29 mouse cellular contexts compared by ENCODE assay signal in genomic region chr19:47870102-47870666, GRCm38 (mm10). TPM values are rescaled to one million over a fixed set of nuclear protein-coding genes. Genes with fewer than 3 reads are reported as not detected.
A peak's percentile ranks its signal among the peaks of the same experiment; 100 is the strongest.
DNase-seq lines count a peak whose midpoint lies in the region; ATAC-seq and TF ChIP-seq lines count a peak whose summit lies in the region.
"Had no signal": no experiment of that assay in that cellular context is flagged by ENCODE, and none has a peak within 500 bp of the region (broad histone marks: within the 10 kb centered on the region; RNA-seq: fewer than 3 reads in every experiment).

No protein-coding gene starts in this region.

- peaks cover 17% of the 10 kb centered on the region for H3K4me1 ChIP-seq in limb, embryonic 12.5 days (replicated peaks)
- H3K4me1 ChIP-seq in stomach, postnatal 0 days (replicated peaks; ENCODE audit: control insufficient read depth, insufficient read depth): no peaks in the 10 kb centered on the region
- peaks cover 6% of the 10 kb centered on the region for H3K4me1 ChIP-seq in forebrain, embryonic 10.5 days
- H3K4me1 ChIP-seq: forebrain, embryonic 13.5 days; heart, embryonic 13.5 days; hindbrain, embryonic 12.5 days had no signal

- no peaks in the 10 kb centered on the region for H3K9me3 ChIP-seq in limb, embryonic 12.5 days
- no peaks in the 10 kb centered on the region for H3K9me3 ChIP-seq in stomach, postnatal 0 days (ENCODE audit: control insufficient read depth, low read length)
- H3K9me3 ChIP-seq in forebrain, embryonic 10.5 days: no peaks in the 10 kb centered on the region
- H3K9me3 ChIP-seq: embryonic facial prominence, embryonic 13.5 days; forebrain, embryonic 13.5 days; heart, embryonic 13.5 days; hindbrain, embryonic 12.5 days; intestine, embryonic 15.5 days; liver, embryonic 15.5 days; neural tube, embryonic 12.5 days had no signal

- no peaks in the 10 kb centered on the region for H3K36me3 ChIP-seq in limb, embryonic 12.5 days
- H3K36me3 ChIP-seq in stomach, postnatal 0 days (ENCODE audit: control insufficient read depth, insufficient read depth, low read length): no peaks in the 10 kb centered on the region
- no peaks in the 10 kb centered on the region for H3K36me3 ChIP-seq in forebrain, embryonic 10.5 days (replicated peaks)
- H3K36me3 ChIP-seq: embryonic facial prominence, embryonic 13.5 days; heart, embryonic 13.5 days; hindbrain, embryonic 12.5 days; intestine, embryonic 15.5 days; liver, embryonic 15.5 days; neural tube, embryonic 12.5 days had no signal

- WGBS in limb, embryonic 12.5 days: 76% methylated on average over 7 of the region's 7 CpGs
- 51% methylated on average over 7 of the region's 7 CpGs for WGBS in stomach, postnatal 0 days
- WGBS in forebrain, embryonic 10.5 days: 78% methylated on average over 7 of the region's 7 CpGs

- H3K9ac ChIP-seq in limb, embryonic 12.5 days (replicated peaks): no peak overlapping the region
- H3K9ac ChIP-seq in stomach, postnatal 0 days (ENCODE audit: low read length): no peak overlapping the region
- H3K9ac ChIP-seq: embryonic facial prominence, embryonic 13.5 days; forebrain, embryonic 13.5 days; heart, embryonic 13.5 days; hindbrain, embryonic 12.5 days; intestine, embryonic 15.5 days; liver, embryonic 15.5 days; lung, embryonic 14.5 days; neural tube, embryonic 12.5 days had no signal

- no peak overlapping the region for H3K4me3 ChIP-seq in limb, embryonic 12.5 days (replicated peaks)
- no peak overlapping the region for H3K4me3 ChIP-seq in stomach, postnatal 0 days (ENCODE audit: low read depth, low read length)
- no peak overlapping the region for H3K4me3 ChIP-seq in forebrain, embryonic 10.5 days
- H3K4me3 ChIP-seq: embryonic facial prominence, embryonic 13.5 days; erythroblast, embryonic 14.5 days; forebrain, embryonic 13.5 days; heart, adult 2 months; heart, embryonic 13.5 days; hindbrain, embryonic 12.5 days; intestine, embryonic 15.5 days; left cerebral cortex, adult 2 months; liver, embryonic 15.5 days; neural tube, embryonic 12.5 days had no signal

- no peak for TF ChIP-seq CTCF in stomach, postnatal 0 days (IDR thresholded peaks at IDR 0.05; ENCODE audit: low read depth)

- ATAC-seq in limb, embryonic 12.5 days (ENCODE audit: insufficient number of reproducible peaks, insufficient read depth, low FRiP score, low TSS enrichment, low read depth): no peak
- ATAC-seq in stomach, postnatal 0 days (ENCODE audit: low FRiP score, low TSS enrichment): no peak
- ATAC-seq: forebrain, embryonic 13.5 days; hindbrain, postnatal 0 days; intestine, embryonic 15.5 days; midbrain, embryonic 16.5 days had no signal

- H3K27me3 ChIP-seq in limb, embryonic 12.5 days: peaks cover 3% of the 10 kb centered on the region; the same call in 1 of the 2 replicates
- H3K27me3 ChIP-seq in stomach, postnatal 0 days (ENCODE audit: control insufficient read depth, insufficient read depth, low read length): no peaks in the 10 kb centered on the region
- H3K27me3 ChIP-seq in forebrain, embryonic 10.5 days (ENCODE audit: poor library complexity, severe bottlenecking): no peaks in the 10 kb centered on the region
- H3K27me3 ChIP-seq: embryonic facial prominence, embryonic 13.5 days; intestine, embryonic 15.5 days; neural tube, embryonic 12.5 days had no signal

- 0 out of 2 replicates have a peak overlapping the region, but pooled peaks have one; percentile 45 for H3K27ac ChIP-seq in limb, embryonic 12.5 days
- peak overlapping the region; percentile 73 for H3K27ac ChIP-seq in stomach, postnatal 0 days (replicated peaks)
- H3K27ac ChIP-seq in forebrain, embryonic 10.5 days: no peak overlapping the region
- H3K27ac ChIP-seq: embryonic facial prominence, embryonic 13.5 days; forebrain, embryonic 13.5 days; heart, adult 2 months; heart, embryonic 13.5 days; hindbrain, embryonic 12.5 days; hindbrain, postnatal 0 days; intestine, embryonic 15.5 days; left cerebral cortex, adult 2 months; liver, embryonic 15.5 days; neural tube, embryonic 12.5 days had no signal

- no peak for TF ChIP-seq EP300 in stomach, postnatal 0 days (optimal IDR thresholded peaks at IDR 0.05)

- H3K4me2 ChIP-seq in limb, embryonic 12.5 days: no peak overlapping the region
- peak overlapping the region; percentile 14; the same call in 1 of the 2 replicates for H3K4me2 ChIP-seq in stomach, postnatal 0 days (replicated peaks; ENCODE audit: low read depth)
- H3K4me2 ChIP-seq: embryonic facial prominence, embryonic 13.5 days; forebrain, embryonic 13.5 days; heart, embryonic 13.5 days; hindbrain, embryonic 12.5 days; intestine, embryonic 15.5 days; liver, embryonic 15.5 days; lung, embryonic 14.5 days; neural tube, embryonic 12.5 days had no signal

- peak; percentile 89 for DNase-seq in 3T3-L1 (ENCODE audit: low read depth, low spot score)
- peak; percentile 95 for DNase-seq in NIH3T3 (ENCODE audit: low read depth)
- peak; percentile 33 for DNase-seq in stomach, postnatal 0 days (ENCODE audit: low spot score)
- DNase-seq in adipocyte (ENCODE audit: low spot score): no peak
- no peak for DNase-seq in forebrain, embryonic 10.5 days (ENCODE audit: extremely low spot score, low spot score)
- DNase-seq: adrenal gland, postnatal 25 days; cerebellum, adult 11-12 months; cerebellum, postnatal 10 days; gastrocnemius, postnatal 25 days; heart, adult 2 months; kidney, adult 8-10 months; kidney, postnatal 10 days; liver; lung, embryonic 14.5 days; lung, postnatal 14 days; right cerebral cortex, adult 18-20 months; spleen, adult 18-20 months had no signal

RNA-seq across cellular contexts. Expression of gene Gsto2, which starts 4.8 kb away (rescaled TPM):
- polyA plus RNA-seq in limb, embryonic 12.5 days (2016; fragmentation: Nextera tagmentation; extraction: Ambion mirVana): 0.59 and 0.97 TPM in 2 replicates
- polyA plus RNA-seq in stomach, postnatal 0 days (2015; fragmentation: Nextera tagmentation; extraction: Ambion mirVana): 3.5 and 4.2 TPM in 2 replicates
- polyA plus RNA-seq in forebrain, embryonic 10.5 days (2016; fragmentation: Nextera tagmentation; extraction: Ambion mirVana): 0.76 and 0.81 TPM in 2 replicates
- polyA plus RNA-seq: erythroblast, embryonic 14.5 days had no signal

RNA-seq across cellular contexts. Expression of gene Gsto1, which starts 15.4 kb away (rescaled TPM):
- 211 and 229 TPM in 2 replicates for polyA plus RNA-seq in limb, embryonic 12.5 days (2016; fragmentation: Nextera tagmentation; extraction: Ambion mirVana)
- 3,153 and 3,669 TPM in 2 replicates for polyA plus RNA-seq in stomach, postnatal 0 days (2015; fragmentation: Nextera tagmentation; extraction: Ambion mirVana)
- polyA plus RNA-seq in forebrain, embryonic 10.5 days (2016; fragmentation: Nextera tagmentation; extraction: Ambion mirVana): 115 and 120 TPM in 2 replicates

RNA-seq across cellular contexts. Expression of gene Cfap43, which starts 48.9 kb away (rescaled TPM):
- polyA plus RNA-seq in limb, embryonic 12.5 days (2016; fragmentation: Nextera tagmentation; extraction: Ambion mirVana): 0.09 TPM in 1 of 2 replicates, not detected in the other
- 0.51 and 1.1 TPM in 2 replicates for polyA plus RNA-seq in stomach, postnatal 0 days (2015; fragmentation: Nextera tagmentation; extraction: Ambion mirVana)
- 0.05 and 0.06 TPM in 2 replicates for polyA plus RNA-seq in forebrain, embryonic 10.5 days (2016; fragmentation: Nextera tagmentation; extraction: Ambion mirVana)
- polyA plus RNA-seq: erythroblast, embryonic 14.5 days had no signal

RNA-seq across cellular contexts. Expression of gene Itprip, which starts 48.9 kb away (rescaled TPM):
- 29.4 and 29.9 TPM in 2 replicates for polyA plus RNA-seq in limb, embryonic 12.5 days (2016; fragmentation: Nextera tagmentation; extraction: Ambion mirVana)
- 7.9 and 9.0 TPM in 2 replicates for polyA plus RNA-seq in stomach, postnatal 0 days (2015; fragmentation: Nextera tagmentation; extraction: Ambion mirVana)
- 21.2 and 21.9 TPM in 2 replicates for polyA plus RNA-seq in forebrain, embryonic 10.5 days (2016; fragmentation: Nextera tagmentation; extraction: Ambion mirVana)

Comparison
In these comparisons a context has a peak if more than half of its experiments do, and no peak if none do; other contexts are left out.
1. DNase-seq: peak in 3T3-L1 (single experiment), NIH3T3 (single experiment) and stomach, postnatal 0 days (single experiment); none in adipocyte (single experiment) and forebrain, embryonic 10.5 days (single experiment).
2. RNA of gene Gsto1, which starts 15.4 kb away (polyA plus RNA-seq): 3,153 to 3,669 TPM in stomach, postnatal 0 days; 211 to 229 TPM in limb, embryonic 12.5 days and 115 to 120 TPM in forebrain, embryonic 10.5 days; every median in the first group is over 10 times any median in the second.